Mouse (Mus musculus): ENCODE results near the gene Zcchc17. TPM values are rescaled to one million over a fixed set of nuclear protein-coding genes. Genes with fewer than 3 reads are reported as not detected.

Zcchc17 gene
- total and polyA plus RNA-seq, 3 experiments: 43.7 to 62.5 TPM; not detected in 1

DNA sequence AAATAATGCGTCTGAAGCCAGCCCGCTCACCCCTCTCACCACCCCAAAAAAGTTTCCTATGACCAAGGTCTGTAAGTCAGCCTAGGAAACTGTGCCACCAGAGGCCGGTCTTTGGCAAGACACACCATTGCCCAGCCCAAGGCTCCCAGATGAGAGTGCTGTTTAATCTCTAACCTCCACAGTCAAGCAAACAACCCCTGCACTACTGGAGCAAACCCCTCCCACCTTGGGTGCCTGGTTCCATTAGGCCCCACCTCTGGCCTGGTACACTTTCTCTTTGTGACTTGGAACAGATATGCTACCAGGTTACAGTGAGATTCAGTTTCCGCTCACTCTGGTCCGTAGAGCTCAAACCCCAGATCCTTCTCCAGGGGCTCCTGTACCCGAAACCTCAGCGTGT lies 92.7 kb downstream of the Zcchc17 start:
- H3K4me3 ChIP-seq (ENCODE audit: control insufficient read depth in 1 of 2, insufficient read depth in 1 of 2, low read depth in 2 of 2, low read length in 2 of 2): no peak overlapping the region
- no peaks in the 10 kb centered on the region for H3K79me2 ChIP-seq (ENCODE audit: control insufficient read depth, insufficient read depth, low read length, poor library complexity)
- H3K27me3 ChIP-seq (ENCODE audit: control insufficient read depth in 1 of 2, insufficient read depth in 2 of 2, low read length in 2 of 2): no peaks in the 10 kb centered on the region
- no peaks in the 10 kb centered on the region for H3K36me3 ChIP-seq (ENCODE audit: control insufficient read depth in 1 of 2, insufficient read depth in 2 of 2, low read length in 2 of 2)
- no peak overlapping the region for H3K27ac ChIP-seq (ENCODE audit: control insufficient read depth, low read depth, low read length)
- H3K9ac ChIP-seq (ENCODE audit: control insufficient read depth, low read depth, low read length, poor library complexity, severe bottlenecking): no peak overlapping the region
- no peak for DNase-seq (ENCODE audit: low read depth, low spot score)
- TF ChIP-seq USF2 (IDR thresholded peaks at IDR 0.05; ENCODE audit: borderline replicate concordance in 1 of 2, insufficient read depth in 1 of 2, low read depth in 1 of 2, low read length in 2 of 2): no peak
- no peak for TF ChIP-seq BHLHE40 (IDR thresholded peaks at IDR 0.05; ENCODE audit: borderline replicate concordance, low read depth, low read length)
- TF ChIP-seq MAX (IDR thresholded peaks at IDR 0.05; ENCODE audit: low read length): no peak
- no peak for TF ChIP-seq MYC (IDR thresholded peaks at IDR 0.05; ENCODE audit: low read depth, low read length)
- no peaks in the 10 kb centered on the region for H3K9me3 ChIP-seq (replicated peaks; ENCODE audit: insufficient read depth, low read length)
- H3K4me1 ChIP-seq (ENCODE audit: control insufficient read depth in 1 of 2, insufficient read depth in 2 of 2, low read length in 2 of 2): peaks cover 0 to 7% of the 10 kb centered on the region in 2 experiments; a peak in 2 of 4 replicates

DNA sequence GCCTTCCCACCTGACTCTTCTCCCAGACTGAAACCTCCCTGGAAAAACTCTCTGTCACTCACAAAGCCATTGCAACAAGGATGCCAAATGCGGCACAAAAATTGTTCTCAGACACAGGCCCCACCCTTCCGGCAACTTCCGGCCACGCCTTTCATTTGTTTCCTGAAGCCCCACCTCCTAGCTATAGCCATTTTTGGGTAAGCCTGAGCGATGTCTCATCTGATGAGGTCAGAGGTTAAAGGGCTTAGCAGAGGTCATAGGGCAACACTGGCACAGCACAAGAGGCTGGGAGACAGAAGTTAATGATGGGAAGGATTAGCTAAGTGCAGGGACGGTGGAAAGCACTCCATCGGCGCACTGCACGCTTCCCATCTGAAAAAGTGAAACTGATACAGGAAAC lies 93.1 kb downstream of the Zcchc17 start:
- no peak overlapping the region for H3K4me3 ChIP-seq (ENCODE audit: control insufficient read depth in 1 of 2, insufficient read depth in 1 of 2, low read depth in 2 of 2, low read length in 2 of 2)
- H3K27ac ChIP-seq (ENCODE audit: control insufficient read depth, low read depth, low read length): no peak overlapping the region
- no peaks in the 10 kb centered on the region for H3K9me3 ChIP-seq (replicated peaks; ENCODE audit: insufficient read depth, low read length)
- H3K4me1 ChIP-seq (ENCODE audit: control insufficient read depth in 1 of 2, insufficient read depth in 2 of 2, low read length in 2 of 2): peaks cover 0 to 7% of the 10 kb centered on the region in 2 experiments; a peak in 2 of 4 replicates
- peak; percentile 23 for DNase-seq (ENCODE audit: low read depth, low spot score)
- H3K27me3 ChIP-seq (ENCODE audit: control insufficient read depth in 1 of 2, insufficient read depth in 2 of 2, low read length in 2 of 2): no peaks in the 10 kb centered on the region
- H3K9ac ChIP-seq (ENCODE audit: control insufficient read depth, low read depth, low read length, poor library complexity, severe bottlenecking): no peak overlapping the region
- TF ChIP-seq MYB (IDR thresholded peaks at IDR 0.05; ENCODE audit: low read depth, low read length): no peak
- TF ChIP-seq TCF12 (IDR thresholded peaks at IDR 0.05; ENCODE audit: low read depth, low read length): no peak
- no peak for TF ChIP-seq USF1 (IDR thresholded peaks at IDR 0.05; ENCODE audit: low read depth, low read length)
- TF ChIP-seq MAFK (IDR thresholded peaks at IDR 0.05; ENCODE audit: borderline replicate concordance, low read depth, low read length): no peak
- TF ChIP-seq HCFC1 (IDR thresholded peaks at IDR 0.05; ENCODE audit: low read depth, low read length): no peak
- TF ChIP-seq MEF2A (IDR thresholded peaks at IDR 0.05; ENCODE audit: extremely low read depth, insufficient replicate concordance, low read depth, low read length, poor library complexity, severe bottlenecking): no peak
- no peak for TF ChIP-seq CTCF (IDR thresholded peaks at IDR 0.05 in 2 of 3, conservative IDR thresholded peaks at IDR 0.05 in 1 of 3; ENCODE audit: control insufficient read depth in 1 of 3, insufficient read depth in 1 of 3, low read depth in 2 of 3, low read length in 3 of 3, poor library complexity in 1 of 3, severe bottlenecking in 1 of 3)
- no peak for TF ChIP-seq UBTF (IDR thresholded peaks at IDR 0.05; ENCODE audit: borderline replicate concordance, insufficient read depth, low read depth, low read length)
- no peak for TF ChIP-seq SMC3 (IDR thresholded peaks at IDR 0.05; ENCODE audit: low read depth, low read length)
- TF ChIP-seq MAZ (IDR thresholded peaks at IDR 0.05; ENCODE audit: low read depth, low read length): no peak
- TF ChIP-seq ETS1 (IDR thresholded peaks at IDR 0.05; ENCODE audit: low read depth, low read length): no peak
- no peak for TF ChIP-seq NELFE (IDR thresholded peaks at IDR 0.05; ENCODE audit: low read depth, low read length)
- no peak for TF ChIP-seq ZKSCAN1 (IDR thresholded peaks at IDR 0.05; ENCODE audit: low read depth, low read length)
- TF ChIP-seq POLR2A (IDR thresholded peaks at IDR 0.05; ENCODE audit: control insufficient read depth in 1 of 2, insufficient read depth in 1 of 2, low read depth in 1 of 2, low read length in 2 of 2, poor library complexity in 1 of 2): no peak
- no peak for TF ChIP-seq ZC3H11A (IDR thresholded peaks at IDR 0.05; ENCODE audit: low read depth, low read length)
- no peak for TF ChIP-seq NRF1 (IDR thresholded peaks at IDR 0.05; ENCODE audit: insufficient read depth, low read depth, low read length, poor library complexity, severe bottlenecking)
- no peaks in the 10 kb centered on the region for H3K79me2 ChIP-seq (ENCODE audit: control insufficient read depth, insufficient read depth, low read length, poor library complexity)
- H3K36me3 ChIP-seq (ENCODE audit: control insufficient read depth in 1 of 2, insufficient read depth in 2 of 2, low read length in 2 of 2): no peaks in the 10 kb centered on the region

Other genes with a start within 250 kb of the Zcchc17 start
- gene Hcrtr1, start 220.6 kb downstream of the Zcchc17 start, total RNA-seq (2012; rRNA removed): not detected in 2 replicates
- gene Hcrtr1, start 220.6 kb downstream of the Zcchc17 start, polyA plus RNA-seq (2012; ENCODE audit: insufficient read depth in 1 of 2, insufficient read length in 2 of 2, low read depth in 1 of 2, low replicate concordance in 2 of 2, missing spikeins in 1 of 2): not detected
- 6.1 and 6.2 TPM in 2 replicates for gene Tinagl1, start 184.8 kb downstream of the Zcchc17 start, total RNA-seq (2012; rRNA removed)
- gene Tinagl1, start 184.8 kb downstream of the Zcchc17 start, polyA plus RNA-seq (2012; ENCODE audit: insufficient read depth in 1 of 2, insufficient read length in 2 of 2, low read depth in 1 of 2, low replicate concordance in 2 of 2, missing spikeins in 1 of 2): 10 to 100 TPM in 1 of 2 experiments, not detected in 1; 21.9 TPM
- gene Gm853, start 137.5 kb downstream of the Zcchc17 start, total RNA-seq (2012; rRNA removed): not detected in 2 replicates
- under 1 TPM in 1 of 2 experiments, not detected in 1; 0.04 TPM for gene Gm853, start 137.5 kb downstream of the Zcchc17 start, polyA plus RNA-seq (2012; ENCODE audit: insufficient read depth in 1 of 2, insufficient read length in 2 of 2, low read depth in 1 of 2, low replicate concordance in 2 of 2, missing spikeins in 1 of 2)
- gene Serinc2, start 80.7 kb downstream of the Zcchc17 start, total RNA-seq (2012; rRNA removed): not detected in 2 replicates
- under 1 TPM in 1 of 2 experiments, not detected in 1; 0.21 TPM for gene Serinc2, start 80.7 kb downstream of the Zcchc17 start, polyA plus RNA-seq (2012; ENCODE audit: insufficient read depth in 1 of 2, insufficient read length in 2 of 2, low read depth in 1 of 2, low replicate concordance in 2 of 2, missing spikeins in 1 of 2)
- not detected in 2 replicates for gene Fabp3, start 51.3 kb downstream of the Zcchc17 start, total RNA-seq (2012; rRNA removed)
- gene Fabp3, start 51.3 kb downstream of the Zcchc17 start, polyA plus RNA-seq (2012; ENCODE audit: insufficient read depth in 1 of 2, insufficient read length in 2 of 2, low read depth in 1 of 2, low replicate concordance in 2 of 2, missing spikeins in 1 of 2): under 1 TPM in 1 of 2 experiments, not detected in 1; 0.60 TPM
- gene Gm10570, start 51.3 kb downstream of the Zcchc17 start, total RNA-seq (2012; rRNA removed): not detected in 2 replicates
- gene Gm10570, start 51.3 kb downstream of the Zcchc17 start, polyA plus RNA-seq (2012; ENCODE audit: insufficient read depth in 1 of 2, insufficient read length in 2 of 2, low read depth in 1 of 2, low replicate concordance in 2 of 2, missing spikeins in 1 of 2): not detected
- 127 and 133 TPM in 2 replicates for gene Snrnp40, start 189 bp upstream of the Zcchc17 start, total RNA-seq (2012; rRNA removed)
- gene Snrnp40, start 189 bp upstream of the Zcchc17 start, polyA plus RNA-seq (2012; ENCODE audit: insufficient read depth in 1 of 2, insufficient read length in 2 of 2, low read depth in 1 of 2, low replicate concordance in 2 of 2, missing spikeins in 1 of 2): 100 to 1,000 TPM; 151 to 371 TPM
- 4.3 and 5.3 TPM in 2 replicates for gene Nkain1, start 214.2 kb upstream of the Zcchc17 start, total RNA-seq (2012; rRNA removed)
- gene Nkain1, start 214.2 kb upstream of the Zcchc17 start, polyA plus RNA-seq (2012; ENCODE audit: insufficient read depth in 1 of 2, insufficient read length in 2 of 2, low read depth in 1 of 2, low replicate concordance in 2 of 2, missing spikeins in 1 of 2): 10 to 100 TPM in 1 of 2 experiments, not detected in 1; 18.5 TPM